In the genomic region with DNA sequence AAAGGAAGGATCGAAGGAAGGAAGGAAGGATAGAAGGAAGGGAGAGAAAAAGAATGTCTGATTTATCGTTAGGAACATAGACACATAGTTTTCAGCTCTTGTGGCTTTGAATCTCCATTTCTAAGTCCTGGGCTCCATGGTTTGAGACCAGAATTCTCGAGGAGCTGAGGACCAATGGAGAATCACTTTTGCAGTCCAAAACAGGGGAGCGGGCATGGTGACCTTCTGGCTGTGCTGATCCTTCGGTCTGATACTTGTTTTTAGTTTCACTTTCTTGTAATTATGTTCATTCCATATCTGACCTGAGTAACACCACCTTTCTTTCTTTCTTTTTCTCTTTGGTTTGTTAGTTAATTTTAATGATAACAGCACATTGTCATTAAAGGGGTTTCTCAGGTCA, we compare ENCODE assay signal across 9 mouse cellular contexts. TPM values are rescaled to one million over a fixed set of nuclear protein-coding genes. Genes with fewer than 3 reads are reported as not detected.
A peak's percentile ranks its signal among the peaks of the same experiment; 100 is the strongest.
DNase-seq lines count a peak whose midpoint lies in the region; ATAC-seq and TF ChIP-seq lines count a peak whose summit lies in the region.
"Had no signal": no experiment of that assay in that cellular context is flagged by ENCODE, and none has a peak within 500 bp of the region (broad histone marks: within the 10 kb centered on the region; RNA-seq: fewer than 3 reads in every experiment).

No protein-coding gene starts in this region.

- 40% methylated on average over 5 of the region's 5 CpGs for WGBS in lung, adult 2 months

- no peaks in the 10 kb centered on the region; the same call in none of the 2 replicates for H3K4me1 ChIP-seq in lung, adult 2 months (ENCODE audit: control insufficient read depth, insufficient read depth, low read length)

- DNase-seq in adrenal gland, adult 2 months = peak; percentile 11
- no peak for DNase-seq in adrenal gland, postnatal 14 days
- DNase-seq in lung, adult 2 months = no peak
- DNase-seq in lung, adult 18-20 months = no peak
- no peak for DNase-seq in embryo, embryonic 11 days
- DNase-seq in layer of hippocampus, postnatal 25 days (ENCODE audit: extremely low spot score in 1 of 2, low spot score in 1 of 2) = no peak
- DNase-seq: cerebellum, adult 18-20 months had no signal

- TF ChIP-seq POLR2A in lung, adult 2 months (IDR thresholded peaks at IDR 0.05; ENCODE audit: borderline replicate concordance, extremely low read depth, low read depth, low read length) = no peak

- no peak for TF ChIP-seq CTCF in lung, adult 2 months (IDR thresholded peaks at IDR 0.05; ENCODE audit: insufficient read depth, low read length)

- peak overlapping the region; percentile 6 for H3K4me3 ChIP-seq in lung, adult 2 months (replicated peaks; ENCODE audit: extremely low read depth, low read depth, low read length)

- ATAC-seq in hematopoietic stem cell, adult 5-6 weeks (replicated peaks in 1 of 2; ENCODE audit: insufficient read depth in 1 of 2, low FRiP score in 2 of 2, low TSS enrichment in 1 of 2, low read depth in 1 of 2, poor library complexity in 2 of 2, severe bottlenecking in 2 of 2) = peak; percentile 32 to 61; a peak in 1 of 4 replicates
- ATAC-seq in megakaryocyte-erythroid progenitor cell, adult 5-6 weeks (replicated peaks; ENCODE audit: low FRiP score, low TSS enrichment, poor library complexity, severe bottlenecking) = 0 out of 2 replicates have a peak, but pooled peaks have one; percentile 38

RNA-seq across cellular contexts. Expression of a gene that starts 29.2 kb away (rescaled TPM):
- 10 to 100 TPM; 23.8 to 41.2 TPM for total RNA-seq in adrenal gland, adult 2 months (2021)
- polyA plus RNA-seq in adrenal gland, adult 2 months (2012; rRNA removed) = 3.9 and 5.5 TPM in 2 replicates
- 30.0 and 37.7 TPM in 2 replicates for total RNA-seq in adrenal gland, postnatal 14 days (2021)
- 9.8 and 15.1 TPM in 2 replicates for polyA plus RNA-seq in lung, adult 2 months (2012; rRNA removed)
- 108 and 117 TPM in 2 replicates for total RNA-seq in hematopoietic stem cell, adult 5-6 weeks (2017)
- total RNA-seq in megakaryocyte-erythroid progenitor cell, adult 5-6 weeks (2014; fragmentation: Nextera tagmentation) = 92.6 and 94.0 TPM in 2 replicates
- 42.8 and 75.8 TPM in 2 replicates for total RNA-seq in megakaryocyte-erythroid progenitor cell, adult 5-6 weeks (2017)
- total RNA-seq in layer of hippocampus, postnatal 25 days (2021) = 100 to 1,000 TPM; 102 to 121 TPM
